In genomic region chr17:34984218-34984617, GRCm38 (mm10) we compare ENCODE assay signal across 11 mouse cellular contexts. TPM values are rescaled to one million over a fixed set of nuclear protein-coding genes. Genes with fewer than 3 reads are reported as not detected.
DNase-seq lines count a peak whose midpoint lies in the region; ATAC-seq and TF ChIP-seq lines count a peak whose summit lies in the region.
"Had no signal": no experiment of that assay in that cellular context is flagged by ENCODE, and none has a peak within 500 bp of the region (broad histone marks: within the 10 kb centered on the region; RNA-seq: fewer than 3 reads in every experiment).

No protein-coding gene starts in this region.

- H3K27me3 ChIP-seq in embryonic facial prominence, embryonic 11.5 days (ENCODE audit: control insufficient read depth, insufficient read depth, low read length) = no peaks in the 10 kb centered on the region
- H3K27me3 ChIP-seq in embryonic facial prominence, embryonic 10.5 days (replicated peaks; ENCODE audit: low read depth, poor library complexity, severe bottlenecking) = no peaks in the 10 kb centered on the region
- no peaks in the 10 kb centered on the region for H3K27me3 ChIP-seq in Patski
- H3K27me3 ChIP-seq: megakaryocyte, embryonic 14.5 days had no signal

- intact Hi-C loops in left cerebral cortex, adult 2 months (cut with DNase I) = loop anchor here (5.0 kb wide), 2 partner anchors 127 to 147 kb away; partner anchors contain the start of genes Dxo and Stk19

- 0 out of 2 replicates have a peak, but pooled peaks cover 3% of the 10 kb centered on the region for H3K4me1 ChIP-seq in embryonic facial prominence, embryonic 11.5 days (ENCODE audit: control insufficient read depth, insufficient read depth, low read length)
- peaks cover 20% of the 10 kb centered on the region for H3K4me1 ChIP-seq in embryonic facial prominence, embryonic 10.5 days

- peaks cover 2% of the 10 kb centered on the region for H3K36me3 ChIP-seq in embryonic facial prominence, embryonic 11.5 days (replicated peaks; ENCODE audit: control insufficient read depth, insufficient read depth, low read depth, low read length)
- peaks cover 57% of the 10 kb centered on the region for H3K36me3 ChIP-seq in embryonic facial prominence, embryonic 10.5 days (replicated peaks)

- no peak overlapping the region for H3K4me2 ChIP-seq in embryonic facial prominence, embryonic 11.5 days (ENCODE audit: low read depth, low read length)

- H3K27ac ChIP-seq in embryonic facial prominence, embryonic 11.5 days (replicated peaks; ENCODE audit: low read depth, low read length) = no peak overlapping the region
- no peak overlapping the region for H3K27ac ChIP-seq in embryonic facial prominence, embryonic 10.5 days (replicated peaks)
- H3K27ac ChIP-seq in left cerebral cortex, adult 2 months = no peak overlapping the region

- no peaks in the 10 kb centered on the region for H3K9me3 ChIP-seq in embryonic facial prominence, embryonic 11.5 days (replicated peaks; ENCODE audit: control insufficient read depth, low read length)
- H3K9me3 ChIP-seq in embryonic facial prominence, embryonic 10.5 days = no peaks in the 10 kb centered on the region
- H3K9me3 ChIP-seq: megakaryocyte, embryonic 14.5 days had no signal

- no peak for ATAC-seq in embryonic facial prominence, embryonic 11.5 days (replicated peaks; ENCODE audit: insufficient number of reproducible peaks, low FRiP score, low TSS enrichment, low read depth)
- ATAC-seq in Patski = no peak
- 0 out of 2 replicates have a peak, but pooled peaks have one; percentile 29 for ATAC-seq in megakaryocyte, adult 5-6 weeks (ENCODE audit: poor library complexity, severe bottlenecking)

- CTCF ChIA-PET in Patski (lab: Charles Lee) = interaction anchor here (0.8 to 3.2 kb wide), 11 partner anchors 11 to 194 kb away, joined by 3 to 22 read pairs (median 4); no protein-coding TSS in a partner anchor

- POLR2A ChIA-PET in Patski (lab: Charles Lee) = interaction anchor here (0.7 kb wide), 2 partner anchors 28 to 971 kb away, joined by 3 to 4 read pairs; no protein-coding TSS in a partner anchor

- no peak overlapping the region for H3K4me3 ChIP-seq in embryonic facial prominence, embryonic 11.5 days (ENCODE audit: low read depth, low read length)
- H3K4me3 ChIP-seq in embryonic facial prominence, embryonic 10.5 days = no peak overlapping the region
- H3K4me3 ChIP-seq in left cerebral cortex, adult 2 months = no peak overlapping the region
- H3K4me3 ChIP-seq: megakaryocyte, embryonic 14.5 days had no signal

- in situ Hi-C loops in Patski (cut with MboI; ENCODE audit: low pct_unique_long_range_greater_than_20kb) = loop anchor here (5.0 kb wide), 1 partner anchor 67 kb away; no protein-coding TSS in a partner anchor

- DNase-seq in embryonic facial prominence, embryonic 11.5 days (ENCODE audit: low spot score) = peak; percentile 65
- DNase-seq in embryonic facial prominence, embryonic 10.5 days (ENCODE audit: low spot score) = no peak
- DNase-seq in left cerebral cortex, adult 2 months (ENCODE audit: extremely low spot score in 1 of 2, low spot score in 2 of 2) = no peak
- no peak for DNase-seq in left cerebral cortex, adult 8-10 months (ENCODE audit: low spot score in 2 of 2)
- DNase-seq in Patski (ENCODE audit: low read depth, low spot score) = no peak
- no peak for DNase-seq in urinary bladder, postnatal 25 days (ENCODE audit: low spot score)
- DNase-seq in urinary bladder, postnatal 10 days (ENCODE audit: low spot score) = no peak

- TF ChIP-seq CTCF in left cerebral cortex, adult 2 months (IDR thresholded peaks at IDR 0.05) = peak; percentile 86
- TF ChIP-seq CTCF in Patski (IDR thresholded peaks at IDR 0.05) = peak; percentile 80

- 68% methylated on average over 2 of the region's 2 CpGs for WGBS in embryonic facial prominence, embryonic 11.5 days
- 76% methylated on average over 2 of the region's 2 CpGs for WGBS in embryonic facial prominence, embryonic 10.5 days

- H3K9ac ChIP-seq in embryonic facial prominence, embryonic 11.5 days (replicated peaks; ENCODE audit: low read length) = no peak overlapping the region

RNA-seq across cellular contexts. Expression of gene Lsm2, which starts 2.6 kb away (rescaled TPM):
- 219 and 241 TPM in 2 replicates for polyA plus RNA-seq in embryonic facial prominence, embryonic 11.5 days (2014; fragmentation: Nextera tagmentation; extraction: Ambion mirVana)
- polyA plus RNA-seq in embryonic facial prominence, embryonic 10.5 days (2016; fragmentation: Nextera tagmentation; extraction: Ambion mirVana) = 339 and 361 TPM in 2 replicates
- 10 to 100 TPM; 15.8 to 18.4 TPM for total RNA-seq in left cerebral cortex, adult 2 months (2021)
- 10 to 100 TPM; 14.1 to 22.5 (median 17.3) TPM for total RNA-seq in left cerebral cortex, adult 8-10 months (2022)
- polyA plus RNA-seq in Patski (2021) = 64.4 TPM
- total RNA-seq in megakaryocyte, adult 5-6 weeks (2015) = 85.8 and 141 TPM in 2 replicates
- 13.2 and 31.2 TPM in 2 replicates for total RNA-seq in megakaryocyte, adult 5-6 weeks (2017)

RNA-seq across cellular contexts. Expression of gene Hspa1l, which starts 11.7 kb away (rescaled TPM):
- polyA plus RNA-seq in embryonic facial prominence, embryonic 11.5 days (2014; fragmentation: Nextera tagmentation; extraction: Ambion mirVana) = 1.5 and 2.0 TPM in 2 replicates
- 1.1 TPM in 2 replicates for polyA plus RNA-seq in embryonic facial prominence, embryonic 10.5 days (2016; fragmentation: Nextera tagmentation; extraction: Ambion mirVana)
- total RNA-seq in left cerebral cortex, adult 2 months (2021) = under 1 TPM; 0.34 to 0.42 TPM
- total RNA-seq in left cerebral cortex, adult 8-10 months (2022) = under 1 TPM; 0.24 to 0.72 (median 0.58) TPM
- 1.9 TPM for polyA plus RNA-seq in Patski (2021)
- not detected in 2 replicates for total RNA-seq in megakaryocyte, adult 5-6 weeks (2015)
- 0.22 TPM in 1 of 2 replicates, not detected in the other for total RNA-seq in megakaryocyte, adult 5-6 weeks (2017)

RNA-seq across cellular contexts. Expression of gene Hspa1a, which starts 12.3 kb away (rescaled TPM):
- 1.7 and 1.8 TPM in 2 replicates for polyA plus RNA-seq in embryonic facial prominence, embryonic 11.5 days (2014; fragmentation: Nextera tagmentation; extraction: Ambion mirVana)
- 1.3 and 1.9 TPM in 2 replicates for polyA plus RNA-seq in embryonic facial prominence, embryonic 10.5 days (2016; fragmentation: Nextera tagmentation; extraction: Ambion mirVana)
- 10 to 100 TPM; 14.5 to 17.2 TPM for total RNA-seq in left cerebral cortex, adult 2 months (2021)
- total RNA-seq in left cerebral cortex, adult 8-10 months (2022) = 10 to 100 TPM; 11.9 to 17.5 (median 13.7) TPM
- 9.2 TPM for polyA plus RNA-seq in Patski (2021)
- 10.8 and 12.4 TPM in 2 replicates for total RNA-seq in megakaryocyte, adult 5-6 weeks (2015)
- 29.2 and 32.0 TPM in 2 replicates for total RNA-seq in megakaryocyte, adult 5-6 weeks (2017)

RNA-seq across cellular contexts. Expression of gene Gm20481, which starts 14.5 kb away (rescaled TPM):
- not detected in 2 replicates for polyA plus RNA-seq in embryonic facial prominence, embryonic 11.5 days (2014; fragmentation: Nextera tagmentation; extraction: Ambion mirVana)
- polyA plus RNA-seq in embryonic facial prominence, embryonic 10.5 days (2016; fragmentation: Nextera tagmentation; extraction: Ambion mirVana) = not detected in 2 replicates
- not detected for total RNA-seq in left cerebral cortex, adult 2 months (2021)
- total RNA-seq in left cerebral cortex, adult 8-10 months (2022) = not detected
- 1.2 TPM for polyA plus RNA-seq in Patski (2021)
- not detected in 2 replicates for total RNA-seq in megakaryocyte, adult 5-6 weeks (2015)
- total RNA-seq in megakaryocyte, adult 5-6 weeks (2017) = not detected in 2 replicates
- total RNA-seq: gastrocnemius, postnatal 4 days; layer of hippocampus, adult 8-10 months had no signal

RNA-seq across cellular contexts. Expression of gene Vars, which starts 16.6 kb away (rescaled TPM):
- polyA plus RNA-seq in embryonic facial prominence, embryonic 11.5 days (2014; fragmentation: Nextera tagmentation; extraction: Ambion mirVana) = 73.9 and 85.2 TPM in 2 replicates
- polyA plus RNA-seq in embryonic facial prominence, embryonic 10.5 days (2016; fragmentation: Nextera tagmentation; extraction: Ambion mirVana) = 197 and 223 TPM in 2 replicates
- total RNA-seq in left cerebral cortex, adult 2 months (2021) = 10 to 100 TPM; 44.1 to 46.6 TPM
- 10 to 100 TPM; 43.5 to 53.0 (median 48.2) TPM for total RNA-seq in left cerebral cortex, adult 8-10 months (2022)
- polyA plus RNA-seq in Patski (2021) = 123 TPM
- total RNA-seq in megakaryocyte, adult 5-6 weeks (2015) = 42.2 and 61.8 TPM in 2 replicates
- 110 and 165 TPM in 2 replicates for total RNA-seq in megakaryocyte, adult 5-6 weeks (2017)
